Mouse (Mus musculus) lung, adult 18-20 months (tissue): ENCODE results near the gene Rpl37.
"Not testable (repeated sequence)": the region's sequence is repeated elsewhere in the genome, so short reads cannot be mapped to it uniquely, and the experiment has no call there.

ENCODE experiments used
- DNase-seq, 2 experiments: peaks; one replicate each; pipeline ENCODE4 v3.0.0; 2022; ENCODE audit warnings: mixed read lengths in 2 of 2

Rpl37 gene

GRCm38 (mm10) chr15:5126456-5126855 is 10.0 kb downstream of the Rpl37 start:
- no peak for DNase-seq

- DNase-seq, result no peak
Observed at GRCm38 (mm10) chr15:5127487-5127886, 11.0 kb downstream of the Rpl37 start.

GRCm38 (mm10) chr15:5128176-5128940 is 11.9 kb downstream of the Rpl37 start:
- DNase-seq, result no peak

GRCm38 (mm10) chr15:5129111-5129805 is 12.8 kb downstream of the Rpl37 start:
- no peak for DNase-seq

- not testable (repeated sequence) for DNase-seq
Observed at GRCm38 (mm10) chr15:5130887-5131668, 14.6 kb downstream of the Rpl37 start.

- DNase-seq, result no peak
Observed at GRCm38 (mm10) chr15:5133301-5133700, 16.9 kb downstream of the Rpl37 start.

GRCm38 (mm10) chr15:5134179-5134578 is 17.7 kb downstream of the Rpl37 start:
- no peak for DNase-seq

- DNase-seq, result no peak
Observed at GRCm38 (mm10) chr15:5134945-5135483, 18.6 kb downstream of the Rpl37 start.

- no peak for DNase-seq
Observed at GRCm38 (mm10) chr15:5138021-5138856, 21.8 kb downstream of the Rpl37 start.

GRCm38 (mm10) chr15:5139366-5139765 is 22.9 kb downstream of the Rpl37 start:
- DNase-seq, result no peak

- DNase-seq, result no peak
Observed at GRCm38 (mm10) chr15:5139863-5140262, 23.4 kb downstream of the Rpl37 start.

- no peak for DNase-seq
Observed at GRCm38 (mm10) chr15:5140357-5140756, 23.9 kb downstream of the Rpl37 start.

- no peak for DNase-seq
Observed at GRCm38 (mm10) chr15:5142047-5142446, 25.6 kb downstream of the Rpl37 start.

GRCm38 (mm10) chr15:5142714-5143113 is 26.3 kb downstream of the Rpl37 start:
- no peak for DNase-seq

- peak; percentile 67 to 71 for DNase-seq
Observed at GRCm38 (mm10) chr15:5143361-5144020, 27.0 kb downstream of the Rpl37 start, which contains the start of gene Prkaa1. Gene Prkaa1, plus strand, starts transcription at chr15:5143861.

GRCm38 (mm10) chr15:5144021-5144778 is 27.8 kb downstream of the Rpl37 start:
- DNase-seq, result peak; percentile 59 to 60

- no peak for DNase-seq
Observed at GRCm38 (mm10) chr15:5145196-5145945, 28.9 kb downstream of the Rpl37 start.

GRCm38 (mm10) chr15:5149187-5149586 is 32.7 kb downstream of the Rpl37 start:
- peak in 1 of 2 experiments; percentile 14 for DNase-seq

GRCm38 (mm10) chr15:5152171-5152570 is 35.7 kb downstream of the Rpl37 start:
- DNase-seq, result no peak

GRCm38 (mm10) chr15:5154621-5155020 is 38.2 kb downstream of the Rpl37 start:
- no peak for DNase-seq
